Mouse (Mus musculus) E14TG2a.4 (cell line): ENCODE measurements around the gene Naa38.

Experiments
- CTCF ChIP-seq: conservative IDR thresholded peaks from 2 replicates; pipeline ENCODE4 v1.5.1; 2014; ENCODE audit warnings: low read length
- NANOG ChIP-seq: IDR thresholded peaks from 2 replicates; pipeline ENCODE4 v1.6.1; 2014; ENCODE audit warnings: borderline replicate concordance, low read length, mixed read lengths
- POU5F1 ChIP-seq: IDR thresholded peaks from 2 replicates; pipeline ENCODE4 v1.6.1; 2014; ENCODE audit warnings: low read length, borderline replicate concordance

- no peak for TF ChIP-seq CTCF
- TF ChIP-seq NANOG: no peak
- TF ChIP-seq POU5F1: no peak
These were observed 25.1 kb upstream of the Naa38 start for GRCm38 (mm10) chr11:69369990-69370816.
